Mouse (Mus musculus): Measurements from ENCODE around the gene Htra2.

Htra2 gene

DNA sequence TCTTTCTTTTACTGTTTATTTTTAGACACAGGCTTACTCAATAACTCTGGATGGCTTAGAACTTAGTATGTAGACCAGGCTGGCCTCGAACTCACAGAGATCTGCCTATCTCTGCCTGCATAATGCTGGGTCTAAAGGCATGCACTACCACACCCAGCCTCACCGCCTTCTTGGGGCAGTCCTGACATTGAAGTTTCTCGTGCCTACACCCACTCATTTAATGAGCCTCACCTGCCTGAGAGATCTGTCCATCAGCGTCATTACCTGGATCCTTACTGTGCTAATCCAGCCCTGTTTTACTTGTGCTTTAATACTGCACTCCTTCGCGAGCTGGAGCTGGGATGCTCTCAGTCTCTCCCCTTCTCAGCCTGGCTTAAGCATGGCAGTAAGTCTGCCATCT, 43.3 kb downstream of the Htra2 start:
- DNase-seq (ENCODE audit: low read depth, low spot score) = no peak
- H3K27me3 ChIP-seq (ENCODE audit: control insufficient read depth, insufficient read depth, low read length, poor library complexity, severe bottlenecking) = no peaks in the 10 kb centered on the region
- no peaks in the 10 kb centered on the region for H3K36me3 ChIP-seq (ENCODE audit: control insufficient read depth, insufficient read depth, low read length, poor library complexity, severe bottlenecking)

DNA sequence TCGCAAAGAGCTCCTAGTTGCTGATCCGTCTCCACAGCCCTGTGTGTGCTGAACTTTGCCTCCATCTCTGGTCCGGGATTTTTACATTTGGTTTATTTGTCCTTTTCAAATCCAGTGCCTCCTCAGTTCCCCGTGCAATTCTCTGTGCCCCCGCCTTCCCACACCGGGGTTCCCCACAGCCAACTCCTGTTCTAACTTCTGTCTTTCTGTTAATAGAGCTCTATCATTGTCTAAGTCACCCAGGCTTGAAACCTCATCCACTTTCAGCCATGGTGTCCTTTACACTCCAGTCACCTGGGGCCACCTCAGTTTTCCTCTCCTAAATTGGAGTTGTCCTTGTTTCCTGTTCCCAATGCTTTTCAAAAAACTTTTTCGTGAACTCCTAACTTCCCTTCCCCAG, 43.8 kb downstream of the Htra2 start:
- no peaks in the 10 kb centered on the region for H3K27me3 ChIP-seq (ENCODE audit: control insufficient read depth, insufficient read depth, low read length, poor library complexity, severe bottlenecking)
- H3K36me3 ChIP-seq (ENCODE audit: control insufficient read depth, insufficient read depth, low read length, poor library complexity, severe bottlenecking) = no peaks in the 10 kb centered on the region
- DNase-seq (ENCODE audit: low read depth, low spot score) = peak; percentile 38

DNA sequence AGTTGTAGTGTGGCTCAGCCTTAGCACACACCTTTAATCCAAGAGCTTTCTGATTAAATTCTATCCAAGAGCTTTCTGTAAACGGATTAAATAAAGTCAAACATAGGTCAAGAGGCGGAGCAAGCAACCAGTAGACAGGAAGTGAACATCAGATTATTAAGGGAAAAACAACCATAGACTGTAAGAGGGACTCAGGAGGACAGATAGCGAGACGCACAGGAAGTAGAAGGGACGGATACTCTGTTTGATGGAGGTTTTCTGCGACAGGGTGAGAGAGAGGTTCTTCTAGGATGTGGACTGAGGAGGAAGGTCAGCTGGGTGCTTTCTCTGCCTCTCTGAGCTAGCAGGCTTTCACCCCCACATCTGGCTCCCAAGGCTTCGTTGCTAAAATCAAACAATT, 45.1 kb downstream of the Htra2 start:
- no peaks in the 10 kb centered on the region for H3K27me3 ChIP-seq (ENCODE audit: control insufficient read depth, insufficient read depth, low read length, poor library complexity, severe bottlenecking)
- DNase-seq (ENCODE audit: low read depth, low spot score) = no peak
- H3K36me3 ChIP-seq (ENCODE audit: control insufficient read depth, insufficient read depth, low read length, poor library complexity, severe bottlenecking) = no peaks in the 10 kb centered on the region

DNA sequence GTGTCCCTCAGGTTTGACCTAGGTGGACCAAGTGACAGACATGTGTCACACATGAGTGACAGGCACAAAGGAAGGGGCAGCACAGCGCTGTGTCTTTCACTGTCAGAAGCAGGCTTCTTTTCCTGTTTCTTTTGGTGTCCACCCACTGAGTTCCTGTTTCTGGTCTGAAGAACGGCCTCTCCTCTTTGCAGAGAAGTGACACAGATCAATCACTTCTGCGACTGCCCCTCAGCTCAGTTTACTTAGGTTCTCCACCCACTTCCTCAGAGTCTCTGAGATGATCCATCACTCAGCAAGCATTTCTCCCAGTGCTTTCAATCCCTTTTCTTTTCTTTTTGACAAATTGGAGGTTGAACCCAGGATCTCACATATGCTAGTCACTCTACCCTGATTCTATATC, 46.4 kb downstream of the Htra2 start:
- Histone ChIP-seq H3K27me3 (ENCODE audit: control insufficient read depth, insufficient read depth, low read length, poor library complexity, severe bottlenecking) (no peaks in the 10 kb centered on the region), H3K36me3 (ENCODE audit: control insufficient read depth, insufficient read depth, low read length, poor library complexity, severe bottlenecking) (no peaks in the 10 kb centered on the region)
- peak; percentile 51 for DNase-seq (ENCODE audit: low read depth, low spot score)

DNA sequence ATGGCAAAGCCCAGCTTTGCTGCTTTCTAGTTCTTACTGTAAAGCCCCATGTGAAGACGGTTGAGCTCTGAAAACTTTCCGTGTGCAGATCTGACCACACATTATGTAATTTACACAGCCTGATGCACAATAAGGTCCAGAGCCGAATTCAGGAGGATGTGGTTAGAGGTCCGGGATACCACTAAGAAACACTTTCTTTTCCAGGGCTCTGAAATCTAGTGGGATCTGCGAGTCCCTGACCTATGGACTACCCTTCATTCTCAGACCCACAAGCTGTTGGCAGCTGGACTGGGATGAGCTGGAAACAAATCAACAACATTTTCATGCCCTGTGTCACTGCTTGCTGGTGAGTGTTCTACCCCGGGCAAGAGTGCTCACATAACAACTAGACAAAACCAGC, 49.0 kb downstream of the Htra2 start:
- H3K36me3 ChIP-seq (ENCODE audit: control insufficient read depth, insufficient read depth, low read length, poor library complexity, severe bottlenecking) = no peaks in the 10 kb centered on the region
- no peak for DNase-seq (ENCODE audit: low read depth, low spot score)
- H3K27me3 ChIP-seq (ENCODE audit: control insufficient read depth, insufficient read depth, low read length, poor library complexity, severe bottlenecking) = no peaks in the 10 kb centered on the region

DNA sequence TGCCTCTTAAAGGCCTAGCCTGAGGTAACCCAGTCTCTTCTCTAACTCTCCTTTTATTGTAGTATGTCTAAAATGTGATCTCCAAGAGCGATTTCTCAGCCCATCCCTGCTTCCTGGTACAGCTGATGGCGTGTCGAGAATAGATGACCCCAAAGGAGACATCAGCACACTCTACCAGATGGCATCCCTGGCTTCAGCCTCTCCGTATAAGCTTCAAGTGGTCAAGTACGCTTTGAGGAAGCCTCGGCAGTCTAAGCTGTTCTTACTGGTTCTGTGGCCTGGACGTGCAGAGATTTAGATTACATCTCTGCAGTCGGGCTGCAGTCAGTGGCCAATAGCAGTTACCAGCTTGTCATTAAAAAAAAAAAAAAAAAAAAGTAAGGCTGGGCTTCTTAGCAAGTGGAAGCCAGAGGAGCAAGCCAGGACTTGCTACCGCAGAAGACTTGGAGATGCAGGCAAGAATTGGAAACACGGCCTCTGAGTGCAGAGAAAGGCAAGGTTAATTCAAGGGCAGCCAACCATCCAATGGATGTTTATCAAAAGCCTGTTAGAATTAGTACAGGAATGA, 49.5 kb downstream of the Htra2 start:
- Histone ChIP-seq H3K36me3 (ENCODE audit: control insufficient read depth, insufficient read depth, low read length, poor library complexity, severe bottlenecking) (no peaks in the 10 kb centered on the region), H3K27me3 (ENCODE audit: control insufficient read depth, insufficient read depth, low read length, poor library complexity, severe bottlenecking) (no peaks in the 10 kb centered on the region)
- DNase-seq (ENCODE audit: low read depth, low spot score) = no peak

DNA sequence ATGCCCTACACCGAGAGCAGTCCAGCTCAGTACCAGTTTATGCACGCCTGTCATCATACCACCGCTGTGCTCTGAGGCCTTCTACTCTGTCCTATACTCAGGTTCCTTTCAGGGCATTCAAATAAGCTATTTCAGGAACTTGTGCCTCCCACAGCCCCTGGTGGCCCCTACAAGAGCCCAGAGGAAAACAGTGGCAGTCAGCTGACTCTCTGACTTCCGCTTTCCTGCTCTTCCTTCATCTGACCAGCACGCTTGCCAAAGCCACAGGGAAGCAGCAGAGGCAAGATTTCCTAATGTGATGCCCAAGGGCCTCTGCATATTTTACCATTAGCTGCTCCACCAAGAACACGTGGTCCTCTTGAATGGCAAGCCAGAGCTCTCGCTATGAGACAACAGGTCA, 50.2 kb downstream of the Htra2 start:
- Histone ChIP-seq H3K36me3 (ENCODE audit: control insufficient read depth, insufficient read depth, low read length, poor library complexity, severe bottlenecking) (no peaks in the 10 kb centered on the region), H3K27me3 (ENCODE audit: control insufficient read depth, insufficient read depth, low read length, poor library complexity, severe bottlenecking) (no peaks in the 10 kb centered on the region)
- DNase-seq (ENCODE audit: low read depth, low spot score) = peak; percentile 66

DNA sequence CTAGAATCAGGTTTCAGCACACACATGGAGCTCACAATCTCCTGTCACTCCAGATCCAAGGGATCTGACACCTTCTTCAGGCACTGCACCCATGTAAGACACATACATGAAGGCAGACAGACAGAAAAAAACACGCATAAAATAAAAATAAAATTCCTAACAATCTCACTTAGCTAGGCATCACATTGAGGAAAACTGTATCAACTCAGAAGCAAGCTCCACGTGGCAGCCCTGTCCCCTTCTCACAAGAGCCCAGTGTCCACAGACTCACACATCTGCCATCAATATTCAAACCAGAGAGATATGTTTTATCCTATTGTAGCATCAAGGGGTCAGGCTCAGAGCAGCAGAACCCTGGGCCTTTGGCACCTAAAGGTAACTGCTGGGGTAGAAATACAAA, 50.8 kb downstream of the Htra2 start:
- DNase-seq (ENCODE audit: low read depth, low spot score) = no peak

DNA sequence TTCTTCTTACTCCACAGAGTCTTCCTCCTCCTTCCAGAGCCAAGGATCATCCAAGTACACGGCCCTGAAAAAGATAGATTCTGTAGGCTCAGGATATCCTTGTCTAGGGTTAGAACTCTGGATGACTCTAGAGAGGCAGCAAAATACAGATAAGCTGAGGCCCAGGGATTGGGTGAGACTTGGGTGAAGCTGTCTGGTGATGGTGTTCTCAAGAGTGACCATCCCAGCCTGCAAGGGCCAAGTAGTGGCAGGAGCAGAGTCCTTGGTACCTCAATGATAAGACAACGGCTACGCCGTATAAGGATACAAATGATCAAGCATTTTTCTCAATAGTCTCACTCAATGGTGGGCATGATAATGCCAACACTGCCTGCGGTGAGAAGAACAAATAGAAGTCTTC, 51.2 kb downstream of the Htra2 start:
- DNase-seq (ENCODE audit: low read depth, low spot score) = no peak
- no peaks in the 10 kb centered on the region for H3K27me3 ChIP-seq (ENCODE audit: control insufficient read depth, insufficient read depth, low read length, poor library complexity, severe bottlenecking)
- H3K36me3 ChIP-seq (ENCODE audit: control insufficient read depth, insufficient read depth, low read length, poor library complexity, severe bottlenecking) = no peaks in the 10 kb centered on the region

More for the DNA sequence above, 50.8 kb downstream of the Htra2 start:
- Histone ChIP-seq H3K27me3 (ENCODE audit: control insufficient read depth, insufficient read depth, low read length, poor library complexity, severe bottlenecking) (no peaks in the 10 kb centered on the region), H3K36me3 (ENCODE audit: control insufficient read depth, insufficient read depth, low read length, poor library complexity, severe bottlenecking) (no peaks in the 10 kb centered on the region)

DNA sequence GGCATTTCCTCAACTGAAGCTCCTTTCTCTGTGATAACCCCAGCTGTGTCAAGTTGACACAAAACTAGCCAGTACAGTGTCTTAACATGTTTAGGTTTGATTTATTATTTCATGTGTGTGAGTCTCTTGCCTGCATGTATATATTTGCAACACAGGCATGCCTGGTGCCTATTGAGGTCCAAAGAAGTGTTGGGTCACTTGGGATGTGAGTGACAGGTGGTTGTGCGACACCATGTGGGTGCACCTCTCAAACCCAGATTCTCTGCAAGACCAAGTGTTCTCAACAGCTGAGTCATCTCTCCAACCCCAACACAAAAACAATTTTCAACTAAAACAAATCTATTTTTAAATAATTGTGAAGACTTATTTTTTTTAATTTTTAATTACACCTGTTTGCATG, 52.0 kb downstream of the Htra2 start:
- Histone ChIP-seq H3K27me3 (ENCODE audit: control insufficient read depth, insufficient read depth, low read length, poor library complexity, severe bottlenecking) (no peaks in the 10 kb centered on the region), H3K36me3 (ENCODE audit: control insufficient read depth, insufficient read depth, low read length, poor library complexity, severe bottlenecking) (no peaks in the 10 kb centered on the region)
- no peak for DNase-seq (ENCODE audit: low read depth, low spot score)
